Mouse (Mus musculus): Measurements from ENCODE around the gene Coro2b. TPM values are rescaled to one million over a fixed set of nuclear protein-coding genes. Genes with fewer than 3 reads are reported as not detected.

Coro2b gene
- polyA plus RNA-seq, 1 experiment from 2014 or later, result 44.9 TPM

DNA sequence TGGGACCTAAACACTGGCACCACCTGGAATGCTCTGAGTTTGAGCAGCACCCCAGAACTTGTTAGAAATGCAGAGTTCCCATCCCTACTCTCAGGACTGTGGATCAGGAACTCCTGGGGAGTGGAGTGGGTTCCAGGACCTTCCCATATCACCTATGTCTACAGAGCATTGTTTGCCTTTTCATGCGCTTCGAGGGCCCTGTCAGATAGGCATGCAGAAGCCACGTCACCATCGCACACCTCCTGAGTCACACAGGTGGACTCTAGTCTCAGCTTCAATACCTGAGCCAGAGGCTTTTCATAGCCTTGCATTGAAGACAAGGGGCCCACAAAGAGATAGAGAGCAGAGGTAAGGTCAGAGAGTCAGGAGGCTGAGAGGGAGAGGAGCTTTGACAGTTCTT is 7.0 kb upstream of the Coro2b start:
- Histone ChIP-seq H3K9me3 (ENCODE audit: control insufficient read depth, low read length) (no peaks in the 10 kb centered on the region), H3K27me3 (replicated peaks; ENCODE audit: control insufficient read depth, insufficient read depth, low read length) (no peaks in the 10 kb centered on the region), H3K4me3 (replicated peaks; ENCODE audit: low read length) (no peak overlapping the region), H3K36me3 (ENCODE audit: control insufficient read depth, insufficient read depth) (no peaks in the 10 kb centered on the region), H3K9ac (replicated peaks; ENCODE audit: low read depth, low read length) (no peak overlapping the region), H3K4me2 (ENCODE audit: low read length) (no peak overlapping the region), H3K27ac (ENCODE audit: low read length) (no peak overlapping the region), H3K4me1 (replicated peaks; ENCODE audit: control insufficient read depth, insufficient read depth, low read length) (peaks cover 58% of the 10 kb centered on the region)
- ATAC-seq, result no peak
- WGBS, result 88% methylated on average over 4 of the region's 4 CpGs

DNA sequence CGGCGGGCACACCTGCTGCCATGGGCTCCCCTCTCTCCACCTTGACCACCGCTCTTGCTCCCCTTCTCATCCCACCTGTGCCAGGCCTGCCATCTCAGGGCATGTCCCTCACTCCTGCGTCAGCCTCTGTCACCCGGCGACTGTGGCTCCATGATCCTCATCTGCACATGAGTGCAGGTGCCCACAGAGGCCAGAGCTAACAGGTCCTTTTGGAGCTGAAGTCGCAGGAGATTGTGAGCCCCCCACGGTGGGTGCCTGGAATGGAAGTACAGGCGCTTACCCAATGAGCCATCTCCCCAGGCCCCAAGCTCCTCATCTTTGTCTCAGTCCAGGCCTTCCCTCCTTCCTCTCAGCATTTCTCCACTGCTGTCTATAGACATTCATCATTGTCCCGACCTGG is 4.8 kb upstream of the Coro2b start:
- WGBS, result 55% methylated on average over 10 of the region's 10 CpGs
- Histone ChIP-seq H3K4me3 (replicated peaks; ENCODE audit: low read length) (no peak overlapping the region), H3K27me3 (replicated peaks; ENCODE audit: control insufficient read depth, insufficient read depth, low read length) (no peaks in the 10 kb centered on the region), H3K9me3 (ENCODE audit: control insufficient read depth, low read length) (no peaks in the 10 kb centered on the region), H3K36me3 (ENCODE audit: control insufficient read depth, insufficient read depth) (no peaks in the 10 kb centered on the region), H3K4me1 (replicated peaks; ENCODE audit: control insufficient read depth, insufficient read depth, low read length) (peaks cover 68% of the 10 kb centered on the region), H3K4me2 (ENCODE audit: low read length) (no peak overlapping the region), H3K9ac (replicated peaks; ENCODE audit: low read depth, low read length) (peak overlapping the region; percentile 35), H3K27ac (ENCODE audit: low read length) (peak overlapping the region; percentile 93)
- no peak for ATAC-seq

DNA sequence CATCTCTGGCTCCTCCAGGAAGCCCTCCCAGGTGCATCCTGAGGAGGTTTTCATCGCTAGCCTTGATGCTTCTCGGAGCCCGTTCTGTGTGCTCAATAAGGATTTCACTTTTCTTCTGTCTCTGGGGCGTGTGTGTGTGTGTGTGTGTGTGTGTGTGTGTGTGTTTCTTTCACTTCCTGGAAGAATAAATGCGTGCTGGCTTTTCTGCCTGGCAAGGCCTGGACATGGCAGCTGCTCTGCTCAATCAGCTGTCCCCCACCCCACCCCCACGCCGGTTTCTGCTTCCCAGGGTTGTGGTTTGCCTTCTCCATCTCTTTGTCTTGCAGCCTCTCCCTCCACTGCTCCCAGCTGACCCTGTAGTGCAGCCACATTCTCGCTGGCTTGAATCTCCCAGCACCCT is 4.3 kb upstream of the Coro2b start:
- Histone ChIP-seq H3K4me2 (ENCODE audit: low read length) (0 out of 2 replicates have a peak overlapping the region, but pooled peaks have one; percentile 25), H3K27ac (ENCODE audit: low read length) (peak overlapping the region; percentile 93), H3K4me3 (replicated peaks; ENCODE audit: low read length) (no peak overlapping the region), H3K9me3 (ENCODE audit: control insufficient read depth, low read length) (no peaks in the 10 kb centered on the region), H3K4me1 (replicated peaks; ENCODE audit: control insufficient read depth, insufficient read depth, low read length) (peaks cover 68% of the 10 kb centered on the region), H3K36me3 (ENCODE audit: control insufficient read depth, insufficient read depth) (no peaks in the 10 kb centered on the region), H3K27me3 (replicated peaks; ENCODE audit: control insufficient read depth, insufficient read depth, low read length) (no peaks in the 10 kb centered on the region), H3K9ac (replicated peaks; ENCODE audit: low read depth, low read length) (peak overlapping the region; percentile 35)
- 21% methylated on average over 8 of the region's 8 CpGs for WGBS
- peak; percentile 43 for ATAC-seq

DNA sequence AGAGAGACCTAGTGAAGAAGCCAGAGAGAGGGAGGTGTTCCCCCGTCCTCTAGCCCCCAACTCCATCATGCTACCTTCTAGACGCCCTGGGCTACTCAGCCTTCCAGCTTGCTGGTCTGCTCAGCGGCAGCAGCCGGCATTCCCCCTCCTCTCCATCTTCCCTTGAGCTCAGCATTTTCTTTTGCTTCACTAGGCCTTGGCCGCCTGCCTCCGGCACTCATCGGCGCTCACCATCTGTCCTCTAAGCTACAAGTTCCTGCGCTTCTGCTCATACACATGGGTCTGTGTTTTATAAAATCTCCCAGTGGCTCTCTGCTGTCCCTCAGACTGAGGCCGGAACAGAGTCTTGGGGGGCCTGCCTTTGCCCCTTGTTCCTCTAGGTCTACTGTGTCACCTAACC is 3.9 kb upstream of the Coro2b start:
- H3K4me1 ChIP-seq (replicated peaks; ENCODE audit: control insufficient read depth, insufficient read depth, low read length), result peaks cover 68% of the 10 kb centered on the region
- H3K9me3 ChIP-seq (ENCODE audit: control insufficient read depth, low read length), result no peaks in the 10 kb centered on the region
- no peaks in the 10 kb centered on the region for H3K27me3 ChIP-seq (replicated peaks; ENCODE audit: control insufficient read depth, insufficient read depth, low read length)
- no peaks in the 10 kb centered on the region for H3K36me3 ChIP-seq (ENCODE audit: control insufficient read depth, insufficient read depth)
- peak overlapping the region; percentile 93 for H3K27ac ChIP-seq (ENCODE audit: low read length)
- 13% methylated on average over 10 of the region's 10 CpGs for WGBS
- peak overlapping the region; percentile 22; the same call in 1 of the 2 replicates for H3K9ac ChIP-seq (replicated peaks; ENCODE audit: low read depth, low read length)
- no peak overlapping the region for H3K4me3 ChIP-seq (replicated peaks; ENCODE audit: low read length)
- H3K4me2 ChIP-seq (ENCODE audit: low read length), result peak overlapping the region; percentile 25; the same call in 1 of the 2 replicates
- ATAC-seq, result peak; percentile 57

DNA sequence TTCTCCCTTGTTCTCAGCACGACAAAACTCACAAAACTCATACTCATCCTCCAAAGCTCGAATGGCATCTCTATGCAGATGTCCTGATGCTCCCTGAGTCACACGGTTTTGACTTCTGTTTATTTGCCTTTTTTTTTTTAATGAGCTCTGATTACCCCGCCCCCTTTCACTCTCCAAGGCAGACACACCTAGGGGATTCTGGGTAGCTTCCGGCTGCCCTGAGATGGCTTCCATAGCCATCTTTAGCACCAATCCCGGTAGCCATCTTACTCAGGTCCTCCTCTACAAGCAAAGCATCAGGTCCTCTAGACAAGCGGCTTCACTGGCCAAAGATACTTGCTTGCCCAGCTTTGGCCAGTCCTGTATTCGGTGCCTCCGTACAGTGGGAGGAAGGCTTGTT is 3.3 kb upstream of the Coro2b start:
- no peak overlapping the region for H3K4me3 ChIP-seq (replicated peaks; ENCODE audit: low read length)
- 0 out of 2 replicates have a peak overlapping the region, but pooled peaks have one; percentile 22 for H3K9ac ChIP-seq (replicated peaks; ENCODE audit: low read depth, low read length)
- no peak overlapping the region for H3K4me2 ChIP-seq (ENCODE audit: low read length)
- H3K27me3 ChIP-seq (replicated peaks; ENCODE audit: control insufficient read depth, insufficient read depth, low read length), result no peaks in the 10 kb centered on the region
- no peaks in the 10 kb centered on the region for H3K36me3 ChIP-seq (ENCODE audit: control insufficient read depth, insufficient read depth)
- WGBS, result 78% methylated on average over 9 of the region's 9 CpGs
- H3K9me3 ChIP-seq (ENCODE audit: control insufficient read depth, low read length), result no peaks in the 10 kb centered on the region
- peak overlapping the region; percentile 93 for H3K27ac ChIP-seq (ENCODE audit: low read length)
- no peak for ATAC-seq
- peaks cover 73% of the 10 kb centered on the region for H3K4me1 ChIP-seq (replicated peaks; ENCODE audit: control insufficient read depth, insufficient read depth, low read length)

DNA sequence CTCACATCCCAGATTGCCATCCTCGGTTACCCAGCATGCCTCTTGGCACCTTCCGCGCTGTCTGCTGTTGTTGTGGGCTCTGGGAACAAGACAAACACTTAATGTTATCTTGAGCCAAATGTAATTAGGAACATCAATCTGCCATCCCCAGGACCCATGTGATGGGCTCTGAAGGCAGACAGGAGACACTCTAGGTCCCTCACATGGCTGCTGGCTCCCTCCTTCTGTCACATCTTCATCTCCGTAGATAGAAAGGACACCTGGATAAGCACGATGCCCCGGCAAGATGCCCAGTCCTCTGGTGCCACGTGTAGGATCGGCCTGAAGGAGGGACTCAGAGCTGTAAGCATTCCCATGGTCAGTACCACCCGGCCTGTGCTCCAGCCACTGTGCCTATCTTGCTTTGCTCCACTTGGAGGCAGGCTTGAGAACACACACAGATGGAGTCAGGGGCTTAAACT is 2.4 kb upstream of the Coro2b start:
- WGBS, result 64% methylated on average over 9 of the region's 9 CpGs
- no peak overlapping the region for H3K9ac ChIP-seq (replicated peaks; ENCODE audit: low read depth, low read length)

DNA sequence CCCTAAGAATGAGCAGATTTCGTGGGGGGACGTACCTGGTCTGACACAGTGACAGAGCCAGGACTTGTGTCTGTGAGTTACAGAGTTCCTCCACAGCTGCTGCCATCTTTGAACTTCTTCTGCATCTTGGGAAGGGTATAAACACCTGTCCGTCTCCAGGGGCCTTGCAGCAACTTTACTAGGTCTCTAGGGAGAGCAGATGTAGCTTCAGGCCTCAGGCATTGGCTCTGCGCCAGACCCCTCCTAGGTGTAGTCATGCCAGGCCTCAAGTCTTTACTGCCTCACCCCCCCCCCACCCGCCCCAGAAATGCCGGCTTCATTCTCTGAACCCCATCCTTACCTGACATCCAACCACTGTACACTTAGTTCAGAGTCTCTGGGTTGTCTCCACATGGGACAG is 1.1 kb upstream of the Coro2b start:
- H3K27ac ChIP-seq (ENCODE audit: low read length), result no peak overlapping the region
- WGBS, result 69% methylated on average over 6 of the region's 6 CpGs
- H3K9me3 ChIP-seq (ENCODE audit: control insufficient read depth, low read length), result no peaks in the 10 kb centered on the region
- peaks cover 77% of the 10 kb centered on the region for H3K4me1 ChIP-seq (replicated peaks; ENCODE audit: control insufficient read depth, insufficient read depth, low read length)
- H3K4me3 ChIP-seq (replicated peaks; ENCODE audit: low read length), result no peak overlapping the region
- no peaks in the 10 kb centered on the region for H3K27me3 ChIP-seq (replicated peaks; ENCODE audit: control insufficient read depth, insufficient read depth, low read length)
- H3K36me3 ChIP-seq (ENCODE audit: control insufficient read depth, insufficient read depth), result no peaks in the 10 kb centered on the region
- H3K4me2 ChIP-seq (ENCODE audit: low read length), result no peak overlapping the region
- H3K9ac ChIP-seq (replicated peaks; ENCODE audit: low read depth, low read length), result no peak overlapping the region
- no peak for ATAC-seq

More for the DNA sequence above, 2.4 kb upstream of the Coro2b start:
- H3K9me3 ChIP-seq (ENCODE audit: control insufficient read depth, low read length), result no peaks in the 10 kb centered on the region
- H3K27ac ChIP-seq (ENCODE audit: low read length), result peak overlapping the region; percentile 61
- H3K4me1 ChIP-seq (replicated peaks; ENCODE audit: control insufficient read depth, insufficient read depth, low read length), result peaks cover 75% of the 10 kb centered on the region
- H3K36me3 ChIP-seq (ENCODE audit: control insufficient read depth, insufficient read depth), result no peaks in the 10 kb centered on the region
- H3K27me3 ChIP-seq (replicated peaks; ENCODE audit: control insufficient read depth, insufficient read depth, low read length), result no peaks in the 10 kb centered on the region
- no peak overlapping the region for H3K4me3 ChIP-seq (replicated peaks; ENCODE audit: low read length)
- ATAC-seq, result no peak
- no peak overlapping the region for H3K4me2 ChIP-seq (ENCODE audit: low read length)

DNA sequence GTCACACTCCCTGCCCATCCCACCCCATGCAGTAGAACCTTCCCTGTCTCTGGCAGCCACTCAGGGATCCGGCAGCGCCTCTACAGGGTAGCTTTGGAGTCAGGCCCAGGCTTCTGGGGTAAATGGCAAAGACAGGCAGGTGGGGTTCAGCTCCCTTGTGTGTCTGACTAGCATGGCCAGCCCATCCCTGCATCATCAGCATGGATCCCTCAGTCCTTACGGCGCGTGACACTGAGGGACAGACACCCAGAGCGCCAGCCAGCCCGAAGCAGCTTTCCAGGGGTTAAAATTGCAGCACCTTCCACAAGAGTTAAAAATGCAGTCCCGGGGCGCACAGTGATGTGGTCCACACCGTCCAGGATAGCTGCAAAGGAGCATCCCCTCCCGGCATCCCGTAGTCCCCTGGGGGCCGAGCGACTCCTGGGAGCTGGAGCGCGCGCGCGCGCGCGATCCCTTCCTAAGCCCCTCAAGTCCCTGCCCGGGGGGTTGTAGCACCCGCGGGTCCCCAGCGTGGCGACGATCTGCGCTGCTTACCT is 657 bp downstream of the Coro2b start:
- Histone ChIP-seq H3K27ac (ENCODE audit: low read length) (peak overlapping the region; percentile 97), H3K4me1 (replicated peaks; ENCODE audit: control insufficient read depth, insufficient read depth, low read length) (peaks cover 80% of the 10 kb centered on the region), H3K9ac (replicated peaks; ENCODE audit: low read depth, low read length) (peak overlapping the region; percentile 99), H3K9me3 (ENCODE audit: control insufficient read depth, low read length) (no peaks in the 10 kb centered on the region), H3K4me2 (ENCODE audit: low read length) (peak overlapping the region; percentile 64), H3K36me3 (ENCODE audit: control insufficient read depth, insufficient read depth) (no peaks in the 10 kb centered on the region), H3K27me3 (replicated peaks; ENCODE audit: control insufficient read depth, insufficient read depth, low read length) (no peaks in the 10 kb centered on the region), H3K4me3 (replicated peaks; ENCODE audit: low read length) (peak overlapping the region; percentile 75)
- under 1% methylated on average over 29 of the region's 29 CpGs for WGBS
- peak; percentile 24 for ATAC-seq

DNA sequence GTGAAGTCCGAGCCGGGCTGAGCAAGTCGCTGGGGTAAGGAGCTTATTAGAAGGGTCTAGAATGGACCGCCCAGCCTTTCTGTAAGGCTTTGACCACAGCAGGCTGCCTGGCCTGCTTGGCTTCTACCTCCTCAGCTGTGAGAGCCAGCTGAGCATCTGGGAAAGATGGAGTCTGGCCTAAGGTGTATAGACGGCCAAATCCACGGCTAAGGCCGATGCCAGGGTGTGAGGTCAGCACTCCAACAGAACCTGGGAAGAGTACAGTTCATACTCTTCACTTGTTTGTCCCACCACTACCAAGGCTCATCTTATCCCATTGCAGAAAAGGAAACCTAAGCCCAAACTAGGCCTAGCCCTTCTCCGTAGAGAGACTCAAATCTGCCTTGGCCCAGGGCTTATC is 1.3 kb downstream of the Coro2b start:
- Histone ChIP-seq H3K4me3 (replicated peaks; ENCODE audit: low read length) (peak overlapping the region; percentile 75), H3K27ac (ENCODE audit: low read length) (peak overlapping the region; percentile 97; the same call in 1 of the 2 replicates), H3K4me2 (ENCODE audit: low read length) (peak overlapping the region; percentile 64), H3K4me1 (replicated peaks; ENCODE audit: control insufficient read depth, insufficient read depth, low read length) (peaks cover 80% of the 10 kb centered on the region), H3K27me3 (replicated peaks; ENCODE audit: control insufficient read depth, insufficient read depth, low read length) (no peaks in the 10 kb centered on the region), H3K9me3 (ENCODE audit: control insufficient read depth, low read length) (no peaks in the 10 kb centered on the region), H3K9ac (replicated peaks; ENCODE audit: low read depth, low read length) (peak overlapping the region; percentile 99), H3K36me3 (ENCODE audit: control insufficient read depth, insufficient read depth) (no peaks in the 10 kb centered on the region)
- no peak for ATAC-seq
- 55% methylated on average over 8 of the region's 8 CpGs for WGBS
